Mouse (Mus musculus) liver, embryonic 14.5 days (tissue): ENCODE data around the gene Pex19. TPM values are rescaled to one million over a fixed set of nuclear protein-coding genes. Genes with fewer than 3 reads are reported as not detected.

ENCODE experiments used
- ATAC-seq: fragments of 200-750 bp; cut with Nextera tagmentation; 2 replicates; pipeline ENCODE4 v1.8.0; 2017; ENCODE audit warnings: moderate number of reproducible peaks, mild to moderate bottlenecking, moderate library complexity; ENCODE audit not compliant: insufficient read depth
- DNase-seq, 3 experiments: peaks; one replicate each; pipeline ENCODE4 v3.0.0-alpha.2; 2012 to 2013; ENCODE audit warnings: low read depth in 3 of 3, low spot score in 3 of 3
- H3K27ac ChIP-seq: fragments of 300-500 bp; sonication (generic); 2 replicates; pipeline ENCODE4 v1.5.1; 2014; ENCODE audit warnings: moderate library complexity, mild to moderate bottlenecking, control low read depth, inconsistent platforms
- H3K27me3 ChIP-seq: fragments of 300-500 bp; sonication (generic); 2 replicates; pipeline ENCODE4 v1.6.1; 2014; ENCODE audit warnings: mild to moderate bottlenecking, low read length, moderate library complexity; ENCODE audit not compliant: control insufficient read depth, insufficient read depth
- H3K36me3 ChIP-seq: fragments of 300-500 bp; sonication (generic); replicated peaks from 2 replicates; pipeline ENCODE4 v1.6.1; 2014; ENCODE audit warnings: low read depth; ENCODE audit not compliant: control insufficient read depth, insufficient read depth
- H3K4me1 ChIP-seq, 2 experiments: fragments of 200-500 bp in 1 of 2; fragments of 300-500 bp in 1 of 2; sonication (generic) in 1 of 2; replicated peaks; 2 replicates each; pipeline ENCODE4 v1.6.1; 2012 to 2014; ENCODE audit warnings: antibody characterized with exemption in 1 of 2, inconsistent platforms in 1 of 2, low read length in 1 of 2; ENCODE audit not compliant: control insufficient read depth in 2 of 2, insufficient read depth in 2 of 2
- H3K4me2 ChIP-seq: fragments of 300-500 bp; sonication (generic); 2 replicates; pipeline ENCODE4 v1.6.1; 2014; ENCODE audit warnings: low read depth, mild to moderate bottlenecking, control low read depth, moderate library complexity
- H3K4me3 ChIP-seq, 2 experiments: fragments of 200-500 bp in 1 of 2; fragments of 300-500 bp in 1 of 2; sonication (generic) in 1 of 2; 2 replicates each; pipeline ENCODE4 v1.5.1; 2012 to 2014; ENCODE audit warnings: low read depth in 2 of 2, low read length in 2 of 2, mild to moderate bottlenecking in 2 of 2, control low read depth in 1 of 2, inconsistent platforms in 1 of 2, moderate library complexity in 1 of 2; ENCODE audit not compliant: insufficient read depth in 1 of 2
- H3K9ac ChIP-seq: fragments of 300-500 bp; sonication (generic); replicated peaks from 2 replicates; pipeline ENCODE4 v1.6.1; 2014; ENCODE audit warnings: mild to moderate bottlenecking, control low read depth, moderate library complexity
- H3K9me3 ChIP-seq: fragments of 300-500 bp; sonication (generic); 2 replicates; pipeline ENCODE4 v1.6.1; 2016; ENCODE audit warnings: low read length, mixed read lengths; ENCODE audit not compliant: control insufficient read depth
- CTCF ChIP-seq: IDR thresholded peaks from 2 replicates; pipeline ENCODE4 v1.5.1; 2016; ENCODE audit warnings: antibody characterized with exemption, low read depth, control low read depth
- EP300 ChIP-seq: IDR thresholded peaks from 2 replicates; pipeline ENCODE4 v1.6.1; 2016; ENCODE audit warnings: antibody characterized with exemption, low read depth
- WGBS: fragments of 180-500 bp; shearing (Covaris S2); extraction: QIAGEN DNeasy Blood & Tissue Kit; methylation state at CpG from one replicate; pipeline ENCODE4 v1.1.7; 2014; ENCODE audit not compliant: insufficient replicate concordance; 5-methylcytosine and 5-hydroxymethylcytosine counted together
- polyA plus RNA-seq, 2 experiments: library from polyadenylated mRNA; depleted of rRNA in 1 of 2; stranded (reverse) in 1 of 2; unstranded in 1 of 2; fragments of >200 nt; fragmentation: Nextera tagmentation in 1 of 2; extraction: Ambion mirVana in 1 of 2; gene quantifications; 2 replicates each; pipeline versions ENCODE4 v1.2.1 to v1.2.3; 2012 to 2014

Gene Pex19
- polyA plus RNA-seq, 2 experiments = 19.8 to 30.1 TPM

GRCm38 (mm10) chr1:172183056-172183455 lies 56.5 kb downstream of the Pex19 start:
- WGBS = 90% methylated on average over 6 of the region's 6 CpGs
- no peak for ATAC-seq
- H3K4me3 ChIP-seq = no peak overlapping the region
- no peak overlapping the region for H3K27ac ChIP-seq
- no peak overlapping the region for H3K9ac ChIP-seq
- no peak overlapping the region for H3K4me2 ChIP-seq
- H3K9me3 ChIP-seq = no peaks in the 10 kb centered on the region
- no peaks in the 10 kb centered on the region for H3K27me3 ChIP-seq
- H3K4me1 ChIP-seq = no peaks in the 10 kb centered on the region
- TF ChIP-seq CTCF = no peak
- H3K36me3 ChIP-seq = peaks cover 76% of the 10 kb centered on the region
- DNase-seq = peak in 1 of 3 experiments; percentile 44

- H3K4me2 ChIP-seq = no peak overlapping the region
- no peak overlapping the region for H3K27ac ChIP-seq
- TF ChIP-seq CTCF (no peak), EP300 (no peak)
- H3K27me3 ChIP-seq = no peaks in the 10 kb centered on the region
- H3K36me3 ChIP-seq = peaks cover 76% of the 10 kb centered on the region
- H3K4me1 ChIP-seq = no peaks in the 10 kb centered on the region
- ATAC-seq (no peak), DNase-seq (no peak)
- no peak overlapping the region for H3K9ac ChIP-seq
- no peaks in the 10 kb centered on the region for H3K9me3 ChIP-seq
- no peak overlapping the region for H3K4me3 ChIP-seq
Observed at GRCm38 (mm10) chr1:172183915-172184314, 57.4 kb downstream of the Pex19 start.

Other genes starting within 250 kb of the Pex19 start
- 0.28 and 0.42 TPM in 2 replicates for gene Gm10521, start 231.1 kb upstream of the Pex19 start, polyA plus RNA-seq (2012; rRNA removed)
- 0.05 TPM in 1 of 2 replicates, not detected in the other for gene Gm10521, start 231.1 kb upstream of the Pex19 start, polyA plus RNA-seq (2014; fragmentation: Nextera tagmentation; extraction: Ambion mirVana)
- 0.17 and 0.23 TPM in 2 replicates for gene Slamf6, start 209.2 kb upstream of the Pex19 start, polyA plus RNA-seq (2012; rRNA removed)
- gene Slamf6, start 209.2 kb upstream of the Pex19 start, polyA plus RNA-seq (2014; fragmentation: Nextera tagmentation; extraction: Ambion mirVana) = 0.72 and 0.93 TPM in 2 replicates
- 0.73 and 0.90 TPM in 2 replicates for gene Vangl2, start 98.3 kb upstream of the Pex19 start, polyA plus RNA-seq (2012; rRNA removed)
- gene Vangl2, start 98.3 kb upstream of the Pex19 start, polyA plus RNA-seq (2014; fragmentation: Nextera tagmentation; extraction: Ambion mirVana) = 0.56 and 0.69 TPM in 2 replicates
- not detected in 2 replicates for gene Nhlh1, start 69.2 kb upstream of the Pex19 start, polyA plus RNA-seq (2012; rRNA removed)
- not detected in 2 replicates for gene Nhlh1, start 69.2 kb upstream of the Pex19 start, polyA plus RNA-seq (2014; fragmentation: Nextera tagmentation; extraction: Ambion mirVana)
- 28.9 and 29.1 TPM in 2 replicates for gene Copa, start 44.2 kb upstream of the Pex19 start, polyA plus RNA-seq (2012; rRNA removed)
- 49.6 and 54.6 TPM in 2 replicates for gene Copa, start 44.2 kb upstream of the Pex19 start, polyA plus RNA-seq (2014; fragmentation: Nextera tagmentation; extraction: Ambion mirVana)
- 22.2 and 22.6 TPM in 2 replicates for gene Ncstn, start 44.0 kb upstream of the Pex19 start, polyA plus RNA-seq (2012; rRNA removed)
- gene Ncstn, start 44.0 kb upstream of the Pex19 start, polyA plus RNA-seq (2014; fragmentation: Nextera tagmentation; extraction: Ambion mirVana) = 24.6 and 28.4 TPM in 2 replicates
- 25.4 and 34.6 TPM in 2 replicates for gene Dcaf8, start 21.3 kb downstream of the Pex19 start, polyA plus RNA-seq (2012; rRNA removed)
- gene Dcaf8, start 21.3 kb downstream of the Pex19 start, polyA plus RNA-seq (2014; fragmentation: Nextera tagmentation; extraction: Ambion mirVana) = 36.2 and 40.1 TPM in 2 replicates
- 10.4 and 11.1 TPM in 2 replicates for gene Pea15a, start 80.0 kb downstream of the Pex19 start, polyA plus RNA-seq (2012; rRNA removed)
- 14.4 and 16.5 TPM in 2 replicates for gene Pea15a, start 80.0 kb downstream of the Pex19 start, polyA plus RNA-seq (2014; fragmentation: Nextera tagmentation; extraction: Ambion mirVana)
- gene Casq1, start 93.1 kb downstream of the Pex19 start, polyA plus RNA-seq (2012; rRNA removed) = 0.09 and 0.11 TPM in 2 replicates
- 0.22 TPM in 1 of 2 replicates, not detected in the other for gene Casq1, start 93.1 kb downstream of the Pex19 start, polyA plus RNA-seq (2014; fragmentation: Nextera tagmentation; extraction: Ambion mirVana)
- 0.01 TPM in 1 of 2 replicates, not detected in the other for gene Atp1a4, start 131.7 kb downstream of the Pex19 start, polyA plus RNA-seq (2012; rRNA removed)
- not detected in 2 replicates for gene Atp1a4, start 131.7 kb downstream of the Pex19 start, polyA plus RNA-seq (2014; fragmentation: Nextera tagmentation; extraction: Ambion mirVana)
- 12.7 and 15.4 TPM in 2 replicates for gene Igsf8, start 134.9 kb downstream of the Pex19 start, polyA plus RNA-seq (2012; rRNA removed)
- gene Igsf8, start 134.9 kb downstream of the Pex19 start, polyA plus RNA-seq (2014; fragmentation: Nextera tagmentation; extraction: Ambion mirVana) = 11.0 and 11.6 TPM in 2 replicates
- 0.08 and 0.10 TPM in 2 replicates for gene Atp1a2, start 171.3 kb downstream of the Pex19 start, polyA plus RNA-seq (2012; rRNA removed)
- gene Atp1a2, start 171.3 kb downstream of the Pex19 start, polyA plus RNA-seq (2014; fragmentation: Nextera tagmentation; extraction: Ambion mirVana) = 0.01 and 0.08 TPM in 2 replicates
- gene Kcnj9, start 202.6 kb downstream of the Pex19 start, polyA plus RNA-seq (2012; rRNA removed) = 0.02 and 0.05 TPM in 2 replicates
- not detected in 2 replicates for gene Kcnj9, start 202.6 kb downstream of the Pex19 start, polyA plus RNA-seq (2014; fragmentation: Nextera tagmentation; extraction: Ambion mirVana)
- gene Kcnj10, start 214.5 kb downstream of the Pex19 start, polyA plus RNA-seq (2012; rRNA removed) = 0.17 and 0.18 TPM in 2 replicates
- 0.04 and 0.08 TPM in 2 replicates for gene Kcnj10, start 214.5 kb downstream of the Pex19 start, polyA plus RNA-seq (2014; fragmentation: Nextera tagmentation; extraction: Ambion mirVana)
- gene Pigm, start 249.8 kb downstream of the Pex19 start, polyA plus RNA-seq (2012; rRNA removed) = 3.8 and 4.1 TPM in 2 replicates
- 2.3 and 2.6 TPM in 2 replicates for gene Pigm, start 249.8 kb downstream of the Pex19 start, polyA plus RNA-seq (2014; fragmentation: Nextera tagmentation; extraction: Ambion mirVana)